Mouse (Mus musculus) Muller cell, postnatal 12 days (primary cell): Measurements from ENCODE around the gene Klf3.

Experiments
- DNase-seq: peaks from one replicate; pipeline ENCODE4 v3.0.0-alpha.2; 2015; ENCODE audit errors: inconsistent ontology term

The Klf3 gene

DNA sequence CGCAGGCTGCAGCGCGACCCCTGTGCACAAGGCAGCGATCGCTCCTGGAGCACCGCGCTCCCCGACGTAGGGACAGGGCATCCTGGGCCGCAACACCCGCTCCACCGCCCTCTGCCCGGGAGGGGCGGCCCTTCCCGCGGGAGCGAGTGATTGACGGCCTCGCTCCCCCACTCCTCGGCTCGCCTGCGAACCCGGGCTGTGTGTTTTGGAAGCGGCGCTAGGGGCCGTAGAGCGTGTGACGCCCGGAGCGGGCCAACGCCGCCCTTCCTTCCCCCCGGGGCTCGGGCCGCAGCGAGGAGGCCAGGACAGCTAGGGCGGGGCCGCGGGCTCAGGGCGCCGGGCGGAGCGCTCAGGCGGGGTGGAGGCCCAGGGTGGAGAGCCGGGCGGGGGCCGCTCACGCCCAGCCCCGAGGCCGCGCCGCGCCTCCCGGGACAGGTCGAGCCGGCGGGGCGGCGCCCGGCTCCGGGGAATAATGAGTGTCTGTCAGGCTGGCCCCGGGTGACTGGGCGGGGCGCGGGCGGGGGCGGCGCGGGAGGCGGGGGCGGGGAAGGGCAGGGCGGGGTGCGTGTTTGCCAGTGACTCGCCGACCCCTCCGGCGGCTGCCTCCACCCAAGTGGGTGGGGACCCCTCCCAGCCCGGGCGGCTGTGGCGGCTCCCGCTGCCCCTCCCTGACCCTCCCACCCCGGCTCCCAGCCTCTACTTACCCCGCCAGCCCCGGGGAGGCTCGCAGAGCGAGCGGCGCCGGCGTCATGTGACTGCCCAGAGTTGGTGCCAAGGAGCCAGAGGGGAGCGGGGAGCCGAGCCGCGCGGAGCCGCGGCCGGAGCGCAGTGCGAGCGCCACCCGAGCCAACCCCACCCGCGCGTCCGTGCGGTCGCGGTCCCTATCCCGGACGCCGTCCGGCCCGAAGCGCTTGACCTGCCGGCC, at the start of gene Klf3:
TSS of gene Klf3 (plus strand) at position 594 of the 925 bp plus-strand sequence.
- peak; percentile 99 for DNase-seq

DNA sequence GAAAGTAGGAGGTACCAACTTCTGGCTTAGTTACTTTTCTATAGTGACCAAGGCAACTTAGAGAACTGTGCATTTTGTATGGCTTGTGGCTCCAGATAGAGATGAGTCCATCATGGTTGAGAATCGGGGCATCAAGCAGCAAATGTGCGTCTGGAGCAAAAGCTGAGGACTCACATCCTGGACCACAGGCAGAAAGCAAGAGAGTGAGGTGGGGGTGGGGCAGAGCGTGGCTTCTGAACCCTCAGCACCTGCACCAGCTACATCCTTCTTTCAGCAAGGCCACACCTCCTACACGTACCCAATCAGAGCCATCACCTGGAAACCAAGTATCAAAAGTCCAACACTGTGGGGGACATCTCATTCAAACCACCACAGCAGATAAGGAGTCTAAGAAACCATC, 40.9 kb upstream of the Klf3 start:
- DNase-seq = no peak

DNA sequence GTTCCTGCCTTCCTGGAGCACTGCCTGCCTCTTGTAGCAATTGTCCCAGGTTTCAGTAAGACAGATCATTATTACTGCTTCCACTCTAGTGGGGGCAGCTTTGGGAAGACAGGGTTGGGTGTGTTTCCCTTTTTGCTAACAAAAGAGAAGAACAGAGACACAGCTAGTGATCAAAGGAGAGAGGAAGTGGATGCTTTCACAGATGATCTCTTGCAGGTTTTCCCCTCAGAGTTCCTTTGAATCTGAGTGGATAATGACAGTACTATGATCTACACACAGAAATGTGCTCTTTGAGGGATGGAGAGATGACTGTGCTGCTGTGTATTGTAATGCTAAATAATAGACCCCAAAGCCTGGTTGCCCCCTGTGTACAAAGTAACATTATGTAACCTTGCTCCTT, 38.7 kb upstream of the Klf3 start:
- DNase-seq = no peak

DNA sequence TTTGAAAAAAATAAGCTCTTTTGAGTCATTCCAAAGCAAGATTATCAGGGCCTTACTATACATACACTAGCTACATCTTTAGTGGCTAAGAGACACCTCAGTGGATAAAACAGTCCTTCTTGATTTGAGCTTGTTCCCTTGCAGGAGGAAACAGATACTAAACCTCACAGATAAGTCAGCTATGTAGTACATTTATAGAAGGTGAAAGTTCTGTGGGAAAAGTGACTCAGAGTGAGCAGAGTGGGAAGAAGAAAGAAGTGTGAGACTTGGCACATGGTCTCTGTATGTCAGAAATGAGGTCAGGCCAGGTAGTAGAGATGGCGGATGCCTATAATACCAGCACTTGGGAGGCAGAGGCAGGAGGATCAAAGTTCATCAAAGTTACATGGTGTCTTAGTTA, 37.4 kb upstream of the Klf3 start:
- DNase-seq = no peak

DNA sequence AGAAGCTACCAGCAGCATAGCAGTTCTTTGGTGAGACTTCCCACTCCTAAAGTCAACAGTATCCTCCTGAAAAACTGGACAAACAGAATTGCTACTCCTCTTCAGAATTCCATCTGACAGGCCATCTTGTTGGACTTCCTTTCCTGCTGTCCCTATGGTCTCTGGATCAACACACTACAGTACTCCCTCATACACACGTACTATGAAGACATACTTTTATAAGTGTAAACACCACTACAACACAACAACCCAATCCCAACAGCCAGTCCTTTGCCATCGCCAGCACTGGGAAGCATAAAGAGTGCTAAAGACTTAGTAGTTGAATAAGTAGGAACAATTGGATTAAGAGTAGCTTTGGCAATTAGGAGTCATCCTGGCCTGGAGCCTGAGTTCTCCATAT, 36.6 kb upstream of the Klf3 start:
- no peak for DNase-seq

DNA sequence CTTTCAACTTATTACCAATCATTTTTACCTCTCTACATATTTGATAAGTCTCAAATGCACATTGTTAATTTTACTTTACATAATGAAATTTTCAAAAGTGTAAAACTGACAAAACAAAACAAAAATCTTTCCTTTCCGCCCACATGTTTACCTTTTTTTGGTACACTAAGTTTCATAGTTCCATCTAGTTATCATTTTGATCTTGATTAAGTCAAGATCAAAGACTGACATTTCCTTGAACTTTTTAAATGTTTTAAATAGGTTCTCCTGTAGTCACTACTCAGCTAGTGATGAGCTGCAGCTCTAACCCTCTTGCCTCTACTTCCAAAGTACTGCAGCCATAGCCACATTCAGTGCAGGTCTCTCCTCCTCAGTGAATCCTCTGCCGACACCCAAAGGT, 31.6 kb upstream of the Klf3 start:
- DNase-seq = no peak

DNA sequence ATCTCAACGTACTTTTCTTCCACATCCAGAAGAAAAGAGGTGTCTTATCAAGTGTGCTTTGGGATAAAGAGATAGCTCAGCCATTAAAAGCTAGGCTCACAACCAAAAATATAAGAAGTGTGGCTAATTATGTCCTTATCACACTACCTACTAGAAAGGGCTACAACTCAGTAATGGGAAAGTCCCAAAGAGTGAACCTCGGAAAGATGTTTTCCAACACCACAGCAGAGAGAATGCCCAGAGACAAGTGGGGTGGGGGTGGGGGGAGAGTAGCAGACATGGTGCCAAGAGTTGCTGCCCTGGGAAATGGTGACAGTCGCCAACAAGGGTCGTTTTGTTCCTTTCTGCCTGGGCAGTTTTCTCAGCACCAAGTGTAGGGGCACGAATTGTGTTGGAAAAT, 25.0 kb upstream of the Klf3 start:
- no peak for DNase-seq

DNA sequence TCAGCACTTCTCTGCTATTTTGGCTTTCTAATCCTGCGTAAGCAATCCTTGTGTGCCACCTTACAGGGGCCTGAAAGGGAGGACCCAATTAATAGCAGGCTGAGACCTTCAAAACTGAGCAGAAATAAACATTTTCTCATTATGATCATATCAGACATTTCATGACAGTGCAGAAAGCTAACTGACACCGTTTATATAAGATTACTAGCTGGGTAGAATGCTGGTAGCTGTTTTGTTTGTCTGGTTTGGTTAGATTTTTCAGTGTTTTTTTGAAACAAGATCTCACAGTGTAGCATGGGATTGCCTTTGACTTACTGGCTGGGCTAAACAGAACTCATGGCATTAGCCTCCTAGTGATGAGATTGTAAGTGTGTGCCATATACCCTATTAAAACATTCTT, 23.9 kb upstream of the Klf3 start:
- DNase-seq = no peak

DNA sequence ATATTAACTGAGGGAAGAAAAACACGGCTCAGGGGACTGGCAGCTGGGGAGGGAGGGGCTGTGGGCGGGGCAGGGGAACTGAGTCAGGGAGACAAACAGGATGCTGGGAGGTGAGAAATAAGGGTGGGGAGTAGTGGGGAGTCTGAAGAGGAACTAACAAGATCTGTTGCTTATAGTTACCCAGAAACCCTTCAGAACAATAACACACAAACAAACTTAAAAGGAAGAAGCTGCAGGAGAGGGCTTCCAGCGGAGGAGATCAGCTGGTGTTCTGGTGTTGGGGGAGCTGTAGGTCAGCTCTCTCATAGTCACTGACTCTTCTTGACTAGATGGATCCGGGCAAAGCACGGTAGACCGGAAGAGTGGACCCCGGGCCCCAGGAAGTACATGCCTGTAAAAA, 22.4 kb upstream of the Klf3 start:
- DNase-seq = no peak

DNA sequence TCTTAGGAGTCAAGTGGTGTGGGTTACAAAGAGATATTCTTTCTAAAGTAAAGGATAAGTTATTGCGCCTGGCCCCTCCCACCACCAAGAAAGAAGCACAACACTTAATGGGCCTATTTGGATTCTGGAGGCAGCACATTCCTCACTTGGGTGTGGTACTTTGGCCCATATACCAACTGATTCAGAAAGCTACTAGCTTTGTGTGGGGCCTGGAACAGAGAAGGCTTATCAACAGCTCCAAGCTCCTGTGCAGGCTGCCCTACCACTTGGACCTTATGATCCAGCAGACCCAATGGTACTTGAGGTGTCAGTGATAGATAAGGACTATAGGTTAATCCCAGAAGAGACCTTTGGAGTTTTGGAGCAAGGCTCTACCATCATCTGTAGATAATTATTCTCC, 15.0 kb upstream of the Klf3 start:
- DNase-seq = no peak

DNA sequence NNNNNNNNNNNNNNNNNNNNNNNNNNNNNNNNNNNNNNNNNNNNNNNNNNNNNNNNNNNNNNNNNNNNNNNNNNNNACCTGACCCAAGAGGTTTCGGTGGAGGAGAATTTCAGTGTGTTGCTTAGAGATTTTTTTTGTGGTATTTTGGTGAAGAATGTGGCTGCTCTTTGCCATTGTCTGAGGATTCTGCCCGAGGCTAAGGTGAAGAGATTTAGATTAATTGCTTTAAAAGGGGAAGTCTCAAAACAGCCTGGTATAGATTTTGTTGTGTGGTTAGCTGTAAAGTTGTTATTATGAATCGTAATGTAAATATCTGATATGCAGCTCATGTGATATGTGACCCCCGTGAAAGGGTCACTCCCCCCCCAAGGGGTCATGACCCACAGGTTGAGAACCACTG, 5.0 kb upstream of the Klf3 start:
- DNase-seq = no peak

DNA sequence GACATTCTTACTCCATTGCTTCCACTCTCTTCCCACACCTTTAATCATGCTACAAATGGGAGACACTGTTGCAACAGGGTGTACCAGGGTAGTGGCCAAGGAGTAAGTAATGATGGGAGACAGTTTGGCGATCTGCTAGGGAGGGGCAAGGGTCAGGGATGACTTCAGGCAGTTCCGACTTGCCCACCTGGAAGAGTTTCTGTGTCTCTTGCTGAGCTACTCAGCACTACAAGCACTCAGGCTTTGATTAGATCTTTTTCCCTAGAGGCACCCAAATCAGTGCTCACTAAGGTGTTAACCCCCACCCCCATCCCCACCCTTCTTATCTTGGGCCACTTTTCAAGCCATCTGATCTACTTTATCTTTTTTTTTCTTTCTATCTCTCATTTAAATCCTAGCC, 1.6 kb upstream of the Klf3 start:
- DNase-seq = no peak

DNA sequence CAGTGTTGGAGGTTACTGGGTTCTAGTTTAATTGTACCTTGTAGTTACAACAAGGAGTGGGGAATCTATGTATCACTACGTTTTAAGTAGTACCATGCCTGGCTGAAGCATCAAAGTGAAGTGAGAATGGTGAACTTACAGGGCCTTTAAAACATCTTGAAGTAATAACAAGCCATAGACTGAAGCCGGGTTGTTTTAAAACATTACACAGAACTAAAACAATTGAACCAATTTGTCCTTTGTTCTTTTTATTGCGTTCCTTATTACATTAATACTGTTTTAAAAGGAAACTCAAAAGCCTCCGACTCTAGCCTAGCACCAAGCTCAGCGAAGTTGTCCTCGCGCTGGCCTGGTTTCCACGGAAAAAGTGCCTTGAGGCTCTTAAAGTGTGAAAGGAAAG, 1.0 kb upstream of the Klf3 start:
- no peak for DNase-seq

DNA sequence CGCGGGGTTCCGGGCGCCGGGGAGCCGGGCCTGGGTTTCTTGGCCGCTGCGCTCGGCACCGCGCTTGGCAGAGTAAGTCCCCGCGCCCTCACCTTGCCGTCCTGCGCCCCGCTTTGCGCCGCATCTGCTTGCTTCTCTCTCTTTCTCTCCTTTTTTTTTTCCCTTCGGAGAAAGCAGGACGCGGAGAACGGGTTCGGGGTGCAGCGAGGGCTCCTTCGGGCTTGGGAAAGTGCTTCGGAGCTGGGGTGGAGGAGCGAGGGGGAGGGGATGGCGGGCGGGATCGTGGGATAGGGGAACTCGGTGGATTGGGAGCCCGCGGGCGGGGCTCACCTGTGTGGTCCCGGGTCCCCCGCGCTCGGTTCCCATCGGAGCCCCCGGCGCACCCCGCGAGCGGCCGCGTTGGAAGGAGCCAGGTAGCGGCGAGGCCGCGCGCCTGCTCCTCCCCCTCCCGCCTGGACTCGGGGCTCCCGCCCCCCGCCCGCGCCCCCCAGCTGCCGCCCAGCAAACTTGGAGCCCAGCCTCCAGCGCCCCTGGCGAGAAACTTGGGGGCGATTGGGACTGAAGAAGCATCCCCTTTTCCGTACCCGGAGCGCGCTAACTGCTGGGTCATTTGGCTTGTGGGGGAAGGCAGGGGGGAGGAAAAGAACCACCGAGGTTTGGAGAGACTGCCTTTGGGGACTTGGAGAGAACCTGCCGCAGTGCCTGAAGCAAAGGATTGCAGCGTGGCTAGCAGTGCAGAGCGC, 703 bp downstream of the Klf3 start:
- DNase-seq = peak; percentile 66

DNA sequence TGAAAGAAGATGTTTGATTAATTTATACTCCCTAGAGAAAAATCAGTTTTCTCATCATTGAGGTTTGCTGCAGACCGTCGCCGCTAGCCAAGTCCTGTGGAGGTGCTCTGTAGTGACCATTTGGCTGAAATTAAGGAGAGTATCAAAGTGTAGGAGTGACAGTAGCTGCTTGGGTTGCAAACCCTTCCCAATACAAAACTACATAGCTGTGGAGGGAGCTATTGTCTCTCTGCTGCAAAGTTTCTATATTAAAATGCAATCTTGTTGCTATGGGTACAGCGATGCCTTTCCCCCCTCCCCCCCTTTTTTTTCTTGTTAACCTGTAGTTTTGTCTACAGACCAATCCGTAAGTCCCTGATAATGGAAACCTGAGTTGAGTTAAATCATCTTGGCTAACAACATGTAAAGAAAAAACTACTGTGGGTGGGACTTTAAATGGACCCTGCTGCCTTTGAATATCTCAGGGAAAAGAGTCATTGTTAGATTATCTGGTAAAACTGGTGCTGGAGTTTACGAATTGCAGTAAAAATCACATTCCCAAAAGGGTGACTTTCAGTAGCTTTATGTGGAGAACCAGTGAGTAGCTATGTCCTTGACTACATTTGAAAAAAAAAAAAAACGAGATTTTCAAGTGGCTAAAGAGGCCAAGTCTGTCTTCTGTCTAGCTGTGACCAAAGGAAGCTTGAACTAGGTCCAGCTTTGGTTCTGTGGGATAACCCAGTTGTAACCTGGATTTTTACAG, 2.1 kb downstream of the Klf3 start:
- peak; percentile 49 for DNase-seq

DNA sequence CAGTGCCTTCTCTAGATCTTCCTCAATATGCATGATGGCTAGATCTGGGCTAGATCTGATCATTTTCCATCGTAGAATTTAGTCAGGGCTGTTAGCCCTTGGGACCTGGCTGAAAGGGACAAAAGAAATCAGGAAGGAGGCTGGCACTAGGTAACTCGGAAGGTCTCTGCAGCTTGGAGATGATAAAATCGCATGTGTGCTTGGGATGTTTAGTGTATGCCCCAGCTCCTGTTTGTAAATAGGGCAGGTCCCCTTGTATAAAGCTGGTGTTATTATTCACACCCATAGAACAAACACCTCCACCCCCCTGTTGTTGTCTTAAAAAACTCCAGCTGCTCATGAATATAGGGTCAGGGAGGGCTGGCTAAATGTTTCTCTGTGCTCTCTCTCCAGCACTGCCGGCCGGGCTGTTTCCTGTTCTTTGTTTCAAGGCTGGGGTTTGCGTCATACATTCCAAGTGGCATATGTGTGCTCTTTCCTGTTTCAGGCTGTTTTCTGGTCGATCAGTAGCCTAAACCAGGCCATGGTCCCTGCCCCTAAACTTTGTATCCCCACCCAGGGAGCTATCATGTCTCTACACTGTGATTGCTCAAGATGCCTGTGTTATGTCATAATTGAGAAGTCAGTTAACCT, 2.8 kb downstream of the Klf3 start:
- peak; percentile 87 for DNase-seq

DNA sequence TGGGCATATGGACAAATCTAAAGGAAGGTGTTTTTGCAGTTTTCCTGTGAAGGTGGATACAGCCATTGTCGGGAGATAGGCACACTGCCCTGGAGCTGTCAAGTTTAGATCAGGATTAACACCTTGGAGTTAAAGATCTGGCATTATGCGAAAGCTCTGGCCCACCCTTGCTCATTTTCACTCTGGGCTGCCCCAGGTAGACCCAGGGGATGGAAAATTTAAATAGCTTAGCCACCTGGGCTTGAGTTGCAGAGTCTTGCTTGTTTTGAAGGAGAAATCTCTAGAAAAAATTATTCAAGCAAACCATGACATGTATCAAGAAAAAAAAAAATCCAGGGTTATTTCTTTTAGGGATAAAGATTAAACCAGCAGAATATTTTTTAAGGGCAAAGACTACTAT, 3.4 kb downstream of the Klf3 start:
- DNase-seq = no peak

DNA sequence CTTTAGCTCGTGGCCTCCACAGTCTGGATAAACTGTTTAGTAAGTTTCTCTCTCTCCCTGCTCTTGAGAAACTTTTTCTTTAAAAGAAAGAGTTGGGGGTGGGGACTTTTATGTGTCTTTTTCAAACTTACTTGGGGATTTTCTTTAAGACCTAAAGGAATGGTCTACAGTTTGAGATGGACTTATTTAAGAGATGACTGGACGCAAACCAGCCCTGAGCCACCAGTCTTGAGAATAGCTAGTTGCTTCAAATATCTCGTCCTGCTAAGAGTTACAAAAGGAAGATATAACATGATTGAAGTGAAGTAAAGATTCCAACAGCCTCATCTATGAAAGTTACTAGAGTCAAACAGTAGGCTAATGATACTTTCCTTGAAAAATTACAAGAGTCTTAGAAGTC, 4.0 kb downstream of the Klf3 start:
- no peak for DNase-seq

DNA sequence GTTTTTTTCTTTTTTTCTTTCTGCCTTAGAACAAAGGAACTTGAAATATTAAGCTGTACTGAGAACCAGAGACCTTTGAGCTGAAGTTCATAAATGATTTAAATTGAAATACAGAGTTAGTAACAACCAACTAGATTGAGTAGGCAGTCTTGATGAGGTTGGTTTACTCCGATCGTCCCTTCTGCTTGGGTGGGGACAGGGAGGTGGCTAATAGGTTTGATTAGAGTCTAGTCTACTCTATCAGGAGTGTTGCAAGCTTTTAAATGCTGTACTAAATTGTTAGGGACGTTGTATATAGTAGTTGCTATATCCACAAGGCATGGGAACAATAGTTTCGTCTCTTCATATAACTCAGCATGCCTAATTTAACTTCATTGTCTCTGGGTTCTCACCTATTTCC, 4.4 kb downstream of the Klf3 start:
- DNase-seq = no peak

DNA sequence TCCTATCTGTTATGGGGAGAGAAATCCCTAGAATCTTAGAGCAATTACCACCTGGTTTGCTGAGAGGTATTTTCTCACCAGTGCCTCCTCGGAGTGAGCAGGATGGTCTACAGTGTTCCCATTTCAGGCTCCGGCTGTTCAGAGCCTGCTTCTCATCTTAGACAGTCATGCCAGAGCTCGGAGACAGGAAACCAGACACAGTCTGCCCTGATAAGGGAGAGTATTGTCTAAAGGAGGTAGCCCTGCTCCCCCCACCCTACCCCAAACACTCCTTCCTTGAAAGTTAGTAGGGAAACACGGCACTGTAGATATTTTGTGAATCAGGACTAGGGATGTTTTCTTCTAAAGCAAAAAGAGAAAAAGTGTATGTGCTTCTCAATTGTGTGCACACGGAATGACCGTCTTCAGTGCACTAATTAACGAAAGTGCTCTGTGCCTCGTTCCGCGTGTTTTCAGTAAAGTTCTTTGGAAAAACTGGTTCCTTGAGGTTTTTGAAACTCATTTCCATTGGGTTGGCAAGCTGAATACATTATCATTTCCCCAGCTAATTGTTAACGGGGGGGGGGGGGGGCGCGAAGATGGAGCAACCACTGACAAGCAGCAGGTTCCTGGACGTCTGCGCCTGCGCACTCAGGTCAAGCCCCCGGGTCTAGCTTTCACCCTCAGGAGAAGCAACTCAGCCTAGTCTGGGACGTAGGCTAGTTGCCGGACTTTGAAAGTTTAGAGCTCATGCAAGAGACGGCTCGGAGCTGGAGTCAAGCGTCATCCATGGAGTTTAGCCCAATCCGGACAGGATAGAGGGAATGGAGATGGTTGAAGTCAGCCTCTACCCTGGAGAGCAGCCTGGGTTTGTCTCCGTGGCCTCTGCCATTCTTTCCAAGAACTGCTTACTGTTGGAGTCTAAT, 5.2 kb downstream of the Klf3 start:
- DNase-seq = peak; percentile 63

DNA sequence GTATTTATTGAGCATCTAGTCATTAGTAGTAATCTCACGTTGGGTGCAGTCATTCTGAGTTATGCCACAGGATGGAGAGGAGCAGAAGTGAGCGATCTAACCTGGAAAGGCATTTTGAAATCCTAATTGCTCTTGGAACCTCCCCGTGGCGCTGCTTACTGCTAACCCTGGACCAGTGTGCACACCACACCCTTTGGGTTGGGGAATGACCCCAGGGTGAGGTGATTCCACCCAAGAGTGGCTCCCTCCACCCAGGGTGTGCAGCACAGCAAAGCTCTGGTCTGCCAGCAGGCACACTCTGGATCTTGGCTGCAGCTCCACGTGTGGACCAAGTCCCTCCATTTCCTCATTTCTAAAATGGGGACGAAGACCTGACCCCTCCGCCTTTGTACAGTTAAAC, 6.1 kb downstream of the Klf3 start:
- no peak for DNase-seq
